Mouse (Mus musculus): ENCODE data around the gene Emd. TPM values are rescaled to one million over a fixed set of nuclear protein-coding genes. Genes with fewer than 3 reads are reported as not detected.
"Not testable (repeated sequence)": the region's sequence is repeated elsewhere in the genome, so short reads cannot be mapped to it uniquely, and the experiment has no call there.

Emd gene
- 97.7 and 111 TPM in 2 replicates for polyA plus RNA-seq (2012; rRNA removed)

DNA sequence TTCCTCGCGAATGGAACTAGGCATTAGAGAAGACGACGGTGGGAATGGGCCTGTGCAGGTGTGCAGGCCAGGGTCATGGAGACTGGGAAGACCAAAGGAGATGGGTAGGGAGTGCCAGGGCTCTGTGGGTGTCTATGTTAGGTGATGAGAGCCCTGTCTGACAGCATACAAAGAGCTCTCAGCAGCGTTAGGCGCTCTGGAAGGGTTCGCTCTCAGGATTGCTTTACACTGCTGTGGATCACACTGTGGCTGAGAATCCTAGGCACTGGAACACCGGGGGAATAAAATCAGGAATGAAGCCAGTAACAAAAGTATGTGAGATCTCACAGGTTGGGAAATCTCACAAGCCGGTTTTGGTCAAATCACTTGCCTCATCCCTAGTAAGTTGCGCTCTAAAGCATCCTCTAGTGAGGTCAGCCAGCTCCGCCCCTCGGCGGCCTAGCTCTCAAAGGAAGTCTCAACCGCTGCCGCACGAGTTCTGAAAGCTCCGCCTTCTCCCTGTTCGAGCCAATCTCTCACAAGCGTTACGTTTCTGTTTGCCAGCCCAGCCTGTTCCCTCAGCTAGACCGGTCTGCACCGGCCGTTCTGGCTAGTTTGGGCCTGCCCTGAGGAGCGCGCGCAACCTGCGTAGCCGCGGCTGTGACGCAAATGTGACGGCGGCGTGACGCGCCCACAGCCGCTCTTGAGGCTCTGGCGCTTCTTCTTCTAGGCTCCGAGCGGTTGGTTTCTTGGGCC lies at the start of gene Emd:
TSS of gene Emd (plus strand) at position 535 of the 735 bp plus-strand sequence.
- no peaks in the 10 kb centered on the region for H3K27me3 ChIP-seq (ENCODE audit: control insufficient read depth, insufficient read depth, low read length)

DNA sequence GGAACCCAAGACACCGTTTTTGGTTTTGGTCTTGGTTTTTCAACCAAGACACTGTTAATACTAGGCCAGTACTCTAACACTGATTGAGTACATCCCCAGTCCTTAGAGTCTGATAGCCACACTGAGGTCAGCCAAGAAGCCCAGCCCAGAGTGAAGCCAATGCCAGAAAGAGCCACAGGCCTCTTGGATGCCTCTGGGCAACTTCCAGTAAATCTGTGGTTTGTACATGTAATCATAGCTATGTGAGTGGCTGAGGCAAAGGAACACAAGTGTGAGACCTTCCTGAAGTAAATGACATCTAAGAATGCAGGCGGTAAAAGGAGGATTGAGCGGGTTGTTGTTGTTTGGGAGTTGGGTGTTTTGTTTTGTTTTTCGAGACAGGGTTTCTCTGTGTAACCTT lies 36.0 kb upstream of the Emd start:
- no peaks in the 10 kb centered on the region for H3K4me1 ChIP-seq (replicated peaks; ENCODE audit: control insufficient read depth, insufficient read depth, low read length)
- TF ChIP-seq CTCF (IDR thresholded peaks at IDR 0.05; ENCODE audit: borderline replicate concordance, control insufficient read depth, extremely low read depth, insufficient read depth, low read length, poor library complexity) (no peak), POLR2A (IDR thresholded peaks at IDR 0.05; ENCODE audit: control insufficient read depth, extremely low read depth, insufficient read depth, low read length, poor library complexity) (no peak)
- H3K36me3 ChIP-seq (ENCODE audit: control insufficient read depth, insufficient read depth, low read length), result peaks cover 9% of the 10 kb centered on the region; the same call in 1 of the 2 replicates
- 99% methylated on average over 4 of the region's 4 CpGs for WGBS
- no peak overlapping the region for H3K4me3 ChIP-seq (ENCODE audit: control insufficient read depth, insufficient read depth, low read length)
- no peaks in the 10 kb centered on the region for H3K27me3 ChIP-seq (ENCODE audit: control insufficient read depth, insufficient read depth, low read length)
- H3K27ac ChIP-seq (ENCODE audit: control insufficient read depth, insufficient read depth, low read length), result no peak overlapping the region
- no peak for DNase-seq

More for the DNA sequence above, at the start of gene Emd:
- H3K36me3 ChIP-seq (ENCODE audit: control insufficient read depth, insufficient read depth, low read length), result peaks cover 9% of the 10 kb centered on the region; the same call in 1 of the 2 replicates
- no peak for TF ChIP-seq CTCF (IDR thresholded peaks at IDR 0.05; ENCODE audit: borderline replicate concordance, control insufficient read depth, extremely low read depth, insufficient read depth, low read length, poor library complexity)
- peak; percentile 53 for TF ChIP-seq POLR2A (IDR thresholded peaks at IDR 0.05; ENCODE audit: control insufficient read depth, extremely low read depth, insufficient read depth, low read length, poor library complexity)
- H3K27ac ChIP-seq (ENCODE audit: control insufficient read depth, insufficient read depth, low read length), result peak within 1 kb of the TSS; percentile 87
- H3K4me1 ChIP-seq (replicated peaks; ENCODE audit: control insufficient read depth, insufficient read depth, low read length), result peaks cover 11% of the 10 kb centered on the region
- DNase-seq, result peak; percentile 75
- WGBS, result 15% methylated on average over 39 of the region's 39 CpGs
- H3K4me3 ChIP-seq (ENCODE audit: control insufficient read depth, insufficient read depth, low read length), result peak within 1 kb of the TSS; percentile 96

DNA sequence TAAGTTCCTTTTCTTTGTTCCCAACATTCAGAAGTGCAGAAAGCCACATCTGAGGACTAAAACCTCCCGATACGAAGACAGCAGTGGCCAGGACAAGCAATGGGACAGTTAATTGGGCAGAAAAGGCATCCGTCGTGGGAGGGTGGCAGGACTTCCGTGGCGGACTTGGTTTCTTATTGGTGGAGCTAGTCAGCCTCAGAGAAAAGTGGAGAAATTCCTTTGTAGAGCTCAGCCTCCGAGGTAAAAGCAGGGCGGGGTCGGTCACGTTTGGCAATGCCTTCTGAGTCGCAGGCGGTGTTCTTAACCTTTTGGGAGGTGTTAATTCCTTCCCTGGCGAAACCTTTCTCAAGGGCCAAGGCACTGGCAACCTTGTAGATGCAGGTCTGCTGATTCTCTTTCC lies 35.0 kb upstream of the Emd start:
- H3K4me1 ChIP-seq (replicated peaks; ENCODE audit: control insufficient read depth, insufficient read depth, low read length), result no peaks in the 10 kb centered on the region
- H3K27me3 ChIP-seq (ENCODE audit: control insufficient read depth, insufficient read depth, low read length), result no peaks in the 10 kb centered on the region
- no peak for TF ChIP-seq CTCF (IDR thresholded peaks at IDR 0.05; ENCODE audit: borderline replicate concordance, control insufficient read depth, extremely low read depth, insufficient read depth, low read length, poor library complexity)
- no peak for TF ChIP-seq POLR2A (IDR thresholded peaks at IDR 0.05; ENCODE audit: control insufficient read depth, extremely low read depth, insufficient read depth, low read length, poor library complexity)
- no peak overlapping the region for H3K4me3 ChIP-seq (ENCODE audit: control insufficient read depth, insufficient read depth, low read length)
- 85% methylated on average over 13 of the region's 13 CpGs for WGBS
- peaks cover 16% of the 10 kb centered on the region for H3K36me3 ChIP-seq (ENCODE audit: control insufficient read depth, insufficient read depth, low read length)
- no peak overlapping the region for H3K27ac ChIP-seq (ENCODE audit: control insufficient read depth, insufficient read depth, low read length)
- DNase-seq, result no peak

DNA sequence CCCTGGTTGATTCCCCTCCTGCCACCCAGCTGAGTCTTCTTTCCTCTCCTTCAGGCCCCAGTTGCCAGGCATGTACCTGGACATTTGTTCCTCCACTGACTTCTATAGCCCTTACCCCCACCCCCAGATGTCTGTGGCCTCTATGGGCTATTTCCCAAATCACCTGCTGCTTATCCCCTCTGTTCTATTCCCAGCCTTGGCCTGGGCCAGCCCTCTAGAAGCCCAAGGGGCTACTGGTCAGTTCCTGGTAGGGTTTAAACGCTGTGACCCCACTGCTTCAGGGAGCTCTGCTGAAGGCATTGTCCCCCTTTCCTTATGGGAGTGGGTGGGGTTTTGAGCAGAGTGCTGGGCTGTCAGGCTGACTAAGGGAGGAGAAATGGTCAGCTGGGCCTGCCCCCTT lies 34.4 kb upstream of the Emd start:
- H3K4me1 ChIP-seq (replicated peaks; ENCODE audit: control insufficient read depth, insufficient read depth, low read length); H3K27me3 ChIP-seq (ENCODE audit: control insufficient read depth, insufficient read depth, low read length); DNase-seq; H3K27ac ChIP-seq (ENCODE audit: control insufficient read depth, insufficient read depth, low read length); H3K4me3 ChIP-seq (ENCODE audit: control insufficient read depth, insufficient read depth, low read length): not testable (repeated sequence)
- peaks cover 22% of the 10 kb centered on the region for H3K36me3 ChIP-seq (ENCODE audit: control insufficient read depth, insufficient read depth, low read length)
- WGBS, result 73% methylated on average over 1 of the region's 1 CpGs

DNA sequence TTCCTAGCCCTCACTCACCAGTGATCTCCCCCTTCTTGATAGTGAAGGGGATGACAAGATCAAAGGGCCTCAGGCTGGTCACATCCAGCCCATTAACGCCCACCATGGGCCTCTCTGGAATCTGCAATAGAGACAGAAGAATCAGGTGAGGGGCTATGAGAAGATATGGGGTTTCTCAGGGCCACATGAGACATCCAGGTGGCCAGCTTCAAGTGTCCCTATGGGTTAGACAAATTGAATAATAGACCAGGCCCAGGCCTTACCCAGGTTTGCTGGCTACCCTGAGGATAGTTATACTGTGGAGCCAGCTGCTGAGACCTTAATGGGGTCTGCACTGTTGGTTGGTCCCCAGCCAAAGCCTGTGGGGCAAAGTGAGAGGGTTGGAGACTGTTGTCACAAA lies 24.4 kb upstream of the Emd start:
- TF ChIP-seq POLR2A (IDR thresholded peaks at IDR 0.05; ENCODE audit: control insufficient read depth, extremely low read depth, insufficient read depth, low read length, poor library complexity) (no peak), CTCF (IDR thresholded peaks at IDR 0.05; ENCODE audit: borderline replicate concordance, control insufficient read depth, extremely low read depth, insufficient read depth, low read length, poor library complexity) (no peak)
- no peak overlapping the region for H3K27ac ChIP-seq (ENCODE audit: control insufficient read depth, insufficient read depth, low read length)
- no peaks in the 10 kb centered on the region for H3K4me1 ChIP-seq (replicated peaks; ENCODE audit: control insufficient read depth, insufficient read depth, low read length)
- H3K36me3 ChIP-seq (ENCODE audit: control insufficient read depth, insufficient read depth, low read length), result peaks cover 87% of the 10 kb centered on the region
- no peaks in the 10 kb centered on the region for H3K27me3 ChIP-seq (ENCODE audit: control insufficient read depth, insufficient read depth, low read length)
- no peak overlapping the region for H3K4me3 ChIP-seq (ENCODE audit: control insufficient read depth, insufficient read depth, low read length)
- no peak for DNase-seq
- 100% methylated on average over 1 of the region's 1 CpGs for WGBS

DNA sequence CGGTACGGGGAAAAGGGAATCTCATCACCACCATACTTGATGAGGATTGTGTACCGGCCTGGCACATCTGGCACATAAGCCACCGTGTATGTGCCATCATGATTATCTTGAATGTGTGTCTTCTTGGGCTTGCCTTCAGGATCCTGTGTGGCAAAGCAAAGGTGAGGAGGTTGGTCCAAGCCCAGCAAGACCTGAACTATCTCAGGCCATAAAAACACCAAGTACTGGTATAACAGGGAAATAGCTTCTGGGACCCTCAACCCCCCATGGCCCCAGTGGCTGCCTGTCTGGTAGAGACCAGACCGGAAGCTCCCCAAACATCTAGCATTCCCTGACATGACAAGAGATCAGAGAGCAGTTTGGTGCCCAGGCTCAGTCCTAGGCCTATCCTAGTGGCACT lies 21.3 kb upstream of the Emd start:
- peaks cover 85% of the 10 kb centered on the region for H3K36me3 ChIP-seq (ENCODE audit: control insufficient read depth, insufficient read depth, low read length)
- no peaks in the 10 kb centered on the region for H3K4me1 ChIP-seq (replicated peaks; ENCODE audit: control insufficient read depth, insufficient read depth, low read length)
- no peak overlapping the region for H3K27ac ChIP-seq (ENCODE audit: control insufficient read depth, insufficient read depth, low read length)
- H3K27me3 ChIP-seq (ENCODE audit: control insufficient read depth, insufficient read depth, low read length), result no peaks in the 10 kb centered on the region
- no peak overlapping the region for H3K4me3 ChIP-seq (ENCODE audit: control insufficient read depth, insufficient read depth, low read length)
- 92% methylated on average over 5 of the region's 5 CpGs for WGBS
- no peak for TF ChIP-seq CTCF (IDR thresholded peaks at IDR 0.05; ENCODE audit: borderline replicate concordance, control insufficient read depth, extremely low read depth, insufficient read depth, low read length, poor library complexity)
- TF ChIP-seq POLR2A (IDR thresholded peaks at IDR 0.05; ENCODE audit: control insufficient read depth, extremely low read depth, insufficient read depth, low read length, poor library complexity), result no peak
- DNase-seq, result no peak

DNA sequence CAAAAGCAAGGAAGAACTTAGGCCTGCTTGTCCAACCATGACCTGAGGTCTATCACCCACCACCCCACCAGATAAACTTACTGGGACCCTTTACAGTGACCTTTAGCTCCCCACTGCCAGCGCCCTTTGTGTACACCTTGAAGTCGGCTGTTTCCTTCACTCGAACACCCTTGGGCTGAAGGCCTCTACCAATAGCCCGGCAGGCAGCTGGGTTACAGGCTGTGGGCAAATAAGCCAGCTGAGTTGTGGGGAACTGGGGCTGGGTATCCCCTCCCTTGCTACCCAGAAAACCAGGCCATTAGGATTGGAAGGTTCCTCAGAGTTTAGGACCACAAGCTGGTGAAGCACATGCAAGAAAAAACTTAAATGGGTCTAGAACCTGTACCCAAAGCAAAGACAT lies 14.2 kb upstream of the Emd start:
- H3K4me1 ChIP-seq (replicated peaks; ENCODE audit: control insufficient read depth, insufficient read depth, low read length), result peaks cover 13% of the 10 kb centered on the region
- no peak for DNase-seq
- peaks cover 71% of the 10 kb centered on the region for H3K36me3 ChIP-seq (ENCODE audit: control insufficient read depth, insufficient read depth, low read length)
- 96% methylated on average over 4 of the region's 4 CpGs for WGBS
- no peaks in the 10 kb centered on the region for H3K27me3 ChIP-seq (ENCODE audit: control insufficient read depth, insufficient read depth, low read length)
- H3K27ac ChIP-seq (ENCODE audit: control insufficient read depth, insufficient read depth, low read length), result no peak overlapping the region
- H3K4me3 ChIP-seq (ENCODE audit: control insufficient read depth, insufficient read depth, low read length), result no peak overlapping the region
- no peak for TF ChIP-seq POLR2A (IDR thresholded peaks at IDR 0.05; ENCODE audit: control insufficient read depth, extremely low read depth, insufficient read depth, low read length, poor library complexity)
